Mouse (Mus musculus): ENCODE data around the gene Itgb1bp1. TPM values are rescaled to one million over a fixed set of nuclear protein-coding genes. Genes with fewer than 3 reads are reported as not detected.
A peak's percentile ranks its signal among the peaks of the same experiment; 100 is the strongest.

Itgb1bp1 gene
- total and polyA plus RNA-seq, 3 experiments: 15.4 to 42.8 (median 19.8) TPM

DNA sequence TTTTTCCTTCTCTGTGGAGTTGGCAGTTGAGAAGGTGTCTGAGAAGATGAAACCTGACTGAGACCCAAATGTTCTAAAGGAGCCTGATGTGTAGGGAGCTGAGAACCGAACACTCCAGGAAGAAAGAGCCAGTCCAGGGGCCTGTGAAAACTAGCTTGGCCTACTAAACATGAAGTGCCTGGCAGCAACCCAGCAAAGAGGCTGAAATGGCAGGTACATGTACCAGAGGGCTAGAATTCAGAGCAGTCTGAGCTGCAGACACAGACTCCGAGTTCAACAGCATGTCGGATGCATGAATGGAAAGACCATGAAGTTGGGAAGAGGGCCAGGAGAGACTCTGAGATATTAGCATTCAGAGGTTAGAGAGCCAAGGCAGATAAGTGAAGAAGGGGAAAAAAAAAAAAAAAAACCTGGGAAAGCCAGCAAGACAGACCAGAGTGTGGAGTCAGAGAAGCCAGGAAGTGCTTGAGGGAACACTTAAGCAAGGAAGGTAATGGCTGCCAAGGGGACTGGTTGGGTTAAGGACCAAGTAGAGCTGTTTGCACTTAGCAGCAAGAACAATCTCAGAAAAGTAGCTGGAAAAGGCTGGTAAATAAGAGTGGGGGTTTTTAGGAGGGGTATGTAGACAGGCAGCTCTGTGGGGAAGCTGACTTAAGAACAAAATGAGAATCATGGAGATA lies 2.8 kb upstream of the Itgb1bp1 start:
- Histone ChIP-seq H3K4me1 (ENCODE audit: insufficient read depth, low read depth, low read length) (peaks cover 40% of the 10 kb centered on the region), H3K36me3 (replicated peaks) (peaks cover 65% of the 10 kb centered on the region)
- TF ChIP-seq CTCF (IDR thresholded peaks at IDR 0.05; ENCODE audit: low read depth, low read length) (no peak), TAL1 (conservative IDR thresholded peaks at IDR 0.05; ENCODE audit: low read depth, low read length) (no peak), POLR2AphosphoS5 (IDR thresholded peaks at IDR 0.05; ENCODE audit: insufficient replicate concordance, low read depth, low read length) (no peak), GATA2 (IDR thresholded peaks at IDR 0.05; ENCODE audit: borderline replicate concordance, low read depth, low read length) (no peak), GATA1 (IDR thresholded peaks at IDR 0.05; ENCODE audit: borderline replicate concordance, low read length) (no peak)

DNA sequence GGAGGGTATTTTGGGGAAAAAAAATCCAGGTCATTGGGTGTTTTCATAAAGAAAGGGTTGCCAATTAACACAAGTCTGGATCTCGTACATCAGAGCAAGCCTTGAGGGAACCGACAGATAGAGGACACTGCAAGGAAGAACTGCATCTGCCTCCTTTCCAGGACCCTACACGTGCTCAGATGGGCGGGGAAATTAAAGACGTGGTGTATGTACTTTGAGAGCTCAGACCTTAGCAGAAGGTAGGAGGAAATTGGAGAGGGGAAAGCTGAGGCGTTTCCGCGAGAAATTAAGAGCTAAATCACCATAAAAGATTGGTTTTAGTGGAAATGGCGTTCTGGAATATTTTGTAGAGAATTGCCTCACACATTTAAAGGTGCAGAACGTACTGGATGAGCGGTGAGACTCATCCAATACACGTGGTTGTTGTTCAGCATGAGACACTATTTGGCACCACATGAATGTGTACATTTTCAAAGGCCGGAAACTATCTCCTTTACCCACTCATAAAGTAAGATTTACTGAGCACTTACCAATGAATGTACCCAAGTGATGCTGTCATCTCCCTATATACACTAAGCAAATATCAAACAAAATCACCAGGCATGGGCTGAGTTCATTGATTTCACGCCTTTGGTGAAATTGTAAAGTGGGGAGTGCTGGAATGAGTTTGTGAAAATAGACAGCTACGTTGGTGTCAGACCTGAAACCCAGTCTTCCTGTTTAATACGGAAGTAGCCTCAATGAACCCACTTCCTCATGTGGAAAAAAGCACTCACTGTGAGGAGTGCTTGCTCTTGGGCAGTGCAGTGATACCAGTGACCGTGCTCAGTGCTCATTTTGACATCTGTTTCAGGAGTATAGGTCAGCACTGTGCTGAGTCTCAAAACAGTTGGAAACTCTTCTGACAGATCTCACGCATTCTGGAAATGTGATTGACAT lies 897 bp upstream of the Itgb1bp1 start:
- peak; percentile 43 for DNase-seq (ENCODE audit: low spot score)
- Histone ChIP-seq H3K36me3 (replicated peaks) (peaks cover 56% of the 10 kb centered on the region), H3K27me3 (ENCODE audit: insufficient read depth, low read length) (no peaks in the 10 kb centered on the region), H3K9me3 (replicated peaks) (no peaks in the 10 kb centered on the region), H3K4me3 (ENCODE audit: low read depth, low read length) (peak overlapping the region; percentile 90), H3K4me1 (ENCODE audit: insufficient read depth, low read depth, low read length) (peaks cover 40% of the 10 kb centered on the region)
- no peak for TF ChIP-seq GATA1 (IDR thresholded peaks at IDR 0.05; ENCODE audit: borderline replicate concordance, low read length)
- no peak for TF ChIP-seq TAL1 (conservative IDR thresholded peaks at IDR 0.05; ENCODE audit: low read depth, low read length)
- no peak for TF ChIP-seq POLR2AphosphoS5 (IDR thresholded peaks at IDR 0.05; ENCODE audit: insufficient replicate concordance, low read depth, low read length)
- TF ChIP-seq GATA2 (IDR thresholded peaks at IDR 0.05; ENCODE audit: borderline replicate concordance, low read depth, low read length): no peak
- no peak for TF ChIP-seq CTCF (IDR thresholded peaks at IDR 0.05; ENCODE audit: low read depth, low read length)
- peak; percentile 18; the same call in 1 of the 2 replicates for ATAC-seq (ENCODE audit: extremely low read depth, insufficient number of reproducible peaks, low FRiP score, poor library complexity, severe bottlenecking)

More for the DNA sequence above, 2.8 kb upstream of the Itgb1bp1 start:
- DNase-seq (ENCODE audit: low spot score) (no peak), ATAC-seq (ENCODE audit: extremely low read depth, insufficient number of reproducible peaks, low FRiP score, poor library complexity, severe bottlenecking) (no peak)
- Histone ChIP-seq H3K9me3 (replicated peaks) (no peaks in the 10 kb centered on the region), H3K27me3 (ENCODE audit: insufficient read depth, low read length) (no peaks in the 10 kb centered on the region), H3K4me3 (ENCODE audit: low read depth, low read length) (no peak overlapping the region)

DNA sequence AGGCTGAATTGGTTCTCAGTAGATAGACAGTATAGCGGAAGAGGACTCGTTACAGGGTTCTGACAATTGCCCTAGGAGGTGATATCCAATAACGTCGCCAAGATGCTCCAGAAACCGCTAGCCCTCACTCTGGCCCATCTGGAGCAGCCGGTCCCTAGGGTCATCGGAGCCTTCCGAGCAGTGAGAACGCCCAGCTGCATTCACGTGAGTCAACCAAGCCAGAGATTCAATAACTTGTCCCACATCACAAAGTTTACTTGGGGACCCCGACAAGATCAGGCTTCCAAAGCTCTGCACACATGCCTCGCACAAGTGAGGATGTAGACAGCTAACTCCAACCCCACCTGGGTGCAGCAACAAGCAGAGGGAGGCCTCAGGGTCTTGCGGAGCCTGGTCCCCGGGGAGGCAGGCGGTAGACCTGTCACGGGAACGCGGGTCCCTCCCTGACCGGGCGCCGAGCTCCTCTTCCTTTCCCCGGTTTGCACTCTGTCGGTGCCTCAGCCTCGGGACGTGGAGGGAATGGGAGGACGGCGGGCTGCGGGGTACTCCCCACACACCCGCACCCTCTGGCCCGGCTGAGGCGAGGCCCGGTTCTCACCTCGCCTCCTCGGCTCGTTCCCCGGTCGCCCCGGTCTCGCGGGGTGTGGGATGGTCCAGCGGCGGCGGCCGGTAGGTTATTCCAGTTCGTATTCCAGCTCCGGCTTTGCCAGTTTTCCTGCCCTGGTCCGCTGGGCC lies 409 bp downstream of the Itgb1bp1 start:
- Histone ChIP-seq H3K27me3 (ENCODE audit: insufficient read depth, low read length) (no peaks in the 10 kb centered on the region), H3K4me1 (ENCODE audit: insufficient read depth, low read depth, low read length) (peaks cover 40% of the 10 kb centered on the region), H3K4me3 (ENCODE audit: low read depth, low read length) (peak overlapping the region; percentile 90), H3K9me3 (replicated peaks) (no peaks in the 10 kb centered on the region), H3K36me3 (replicated peaks) (peaks cover 46% of the 10 kb centered on the region)
- DNase-seq (ENCODE audit: low spot score) (peak; percentile 80), ATAC-seq (ENCODE audit: extremely low read depth, insufficient number of reproducible peaks, low FRiP score, poor library complexity, severe bottlenecking) (peak; percentile 24)
- TF ChIP-seq GATA2 (IDR thresholded peaks at IDR 0.05; ENCODE audit: borderline replicate concordance, low read depth, low read length) (no peak), GATA1 (IDR thresholded peaks at IDR 0.05; ENCODE audit: borderline replicate concordance, low read length) (no peak), TAL1 (conservative IDR thresholded peaks at IDR 0.05; ENCODE audit: low read depth, low read length) (no peak), CTCF (IDR thresholded peaks at IDR 0.05; ENCODE audit: low read depth, low read length) (no peak), POLR2AphosphoS5 (IDR thresholded peaks at IDR 0.05; ENCODE audit: insufficient replicate concordance, low read depth, low read length) (no peak)

DNA sequence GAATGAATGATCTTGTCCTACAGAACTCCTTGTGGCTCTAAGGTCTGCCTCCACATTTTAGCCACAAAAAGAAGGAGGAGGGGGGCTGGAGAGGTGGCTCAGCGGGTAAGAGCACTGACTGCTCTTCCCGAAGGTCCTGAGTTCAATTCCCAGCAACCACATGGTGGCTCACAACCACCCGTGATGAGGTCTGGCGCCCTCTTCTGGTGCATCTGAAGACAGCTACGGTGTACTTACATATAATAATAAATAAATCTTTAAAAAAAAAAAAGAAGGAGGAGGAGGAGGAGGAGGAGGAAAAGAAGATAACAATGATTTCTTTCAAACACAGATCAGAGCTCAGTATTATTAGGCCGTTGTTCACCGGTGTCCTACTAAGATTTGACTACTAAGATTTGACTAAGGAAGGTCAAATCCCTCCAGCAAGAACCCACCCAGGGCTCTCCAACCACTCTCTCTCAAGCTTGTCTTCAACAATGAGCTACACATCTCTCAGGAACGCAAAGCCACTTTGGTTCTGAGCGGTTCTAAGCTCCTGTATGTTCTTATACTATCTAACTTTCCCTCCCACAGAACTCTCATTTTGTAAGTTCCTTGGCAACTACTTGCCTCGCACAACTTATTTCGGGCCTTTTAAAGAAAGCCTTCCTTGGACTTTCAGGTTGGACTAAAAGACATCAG lies 1.2 kb downstream of the Itgb1bp1 start, which contains the start of gene Cpsf3:
Gene Cpsf3 (plus strand): TSS at position 631 of the 681 bp plus-strand sequence.
- H3K36me3 ChIP-seq (replicated peaks): peaks cover 43% of the 10 kb centered on the region

DNA sequence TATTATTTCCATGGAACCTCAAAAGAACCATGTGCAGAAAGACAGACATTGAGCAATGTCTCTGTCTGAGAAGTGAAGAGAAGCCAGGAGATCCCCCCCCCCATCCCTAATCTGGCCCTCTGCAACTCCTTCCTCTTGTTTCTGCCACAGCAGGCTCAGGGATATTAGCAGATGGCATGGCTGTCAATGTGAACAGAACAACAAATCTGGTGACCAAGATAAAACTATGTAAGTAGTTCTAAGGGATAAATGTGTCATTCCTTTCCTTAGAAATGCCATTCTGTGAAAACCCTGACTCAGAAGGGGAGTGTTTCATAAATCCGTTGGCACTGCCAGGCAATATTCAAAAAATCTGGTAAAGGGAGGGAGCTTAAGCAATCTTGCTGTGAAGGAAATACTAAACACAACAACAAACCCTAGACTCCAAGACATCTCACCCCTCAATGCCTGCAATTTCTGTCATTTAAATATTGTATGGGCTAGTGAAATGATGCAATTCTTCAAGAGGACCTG lies 8.7 kb downstream of the Itgb1bp1 start:
- Histone ChIP-seq H3K4me3 (ENCODE audit: low read depth, low read length) (no peak overlapping the region), H3K36me3 (replicated peaks) (peaks cover 63% of the 10 kb centered on the region), H3K4me1 (ENCODE audit: insufficient read depth, low read depth, low read length) (no peaks in the 10 kb centered on the region), H3K27me3 (ENCODE audit: insufficient read depth, low read length) (no peaks in the 10 kb centered on the region), H3K9me3 (replicated peaks) (no peaks in the 10 kb centered on the region)
- no peak for TF ChIP-seq GATA2 (IDR thresholded peaks at IDR 0.05; ENCODE audit: borderline replicate concordance, low read depth, low read length)
- TF ChIP-seq GATA1 (IDR thresholded peaks at IDR 0.05; ENCODE audit: borderline replicate concordance, low read length): no peak
- no peak for TF ChIP-seq CTCF (IDR thresholded peaks at IDR 0.05; ENCODE audit: low read depth, low read length)
- TF ChIP-seq POLR2AphosphoS5 (IDR thresholded peaks at IDR 0.05; ENCODE audit: insufficient replicate concordance, low read depth, low read length): no peak
- TF ChIP-seq TAL1 (conservative IDR thresholded peaks at IDR 0.05; ENCODE audit: low read depth, low read length): no peak
- DNase-seq (ENCODE audit: low spot score) (no peak), ATAC-seq (ENCODE audit: extremely low read depth, insufficient number of reproducible peaks, low FRiP score, poor library complexity, severe bottlenecking) (no peak)

More for the DNA sequence above, 1.2 kb downstream of the Itgb1bp1 start, which contains the start of gene Cpsf3:
- H3K4me3 ChIP-seq (ENCODE audit: low read depth, low read length): peak within 1 kb of the TSS; percentile 90
- no peaks in the 10 kb centered on the region for H3K9me3 ChIP-seq (replicated peaks)
- DNase-seq (ENCODE audit: low spot score): no peak
- H3K4me1 ChIP-seq (ENCODE audit: insufficient read depth, low read depth, low read length): peaks cover 39% of the 10 kb centered on the region
- TF ChIP-seq GATA2 (IDR thresholded peaks at IDR 0.05; ENCODE audit: borderline replicate concordance, low read depth, low read length): no peak
- no peak for TF ChIP-seq TAL1 (conservative IDR thresholded peaks at IDR 0.05; ENCODE audit: low read depth, low read length)
- no peak for TF ChIP-seq POLR2AphosphoS5 (IDR thresholded peaks at IDR 0.05; ENCODE audit: insufficient replicate concordance, low read depth, low read length)
- no peak for TF ChIP-seq GATA1 (IDR thresholded peaks at IDR 0.05; ENCODE audit: borderline replicate concordance, low read length)
- no peak for TF ChIP-seq CTCF (IDR thresholded peaks at IDR 0.05; ENCODE audit: low read depth, low read length)
- no peaks in the 10 kb centered on the region for H3K27me3 ChIP-seq (ENCODE audit: insufficient read depth, low read length)
- no peak for ATAC-seq (ENCODE audit: extremely low read depth, insufficient number of reproducible peaks, low FRiP score, poor library complexity, severe bottlenecking)
